Mouse (Mus musculus) cerebellum, adult 18-20 months (tissue): ENCODE measurements around the gene Cdc27.

Experiments used
- DNase-seq, 2 experiments: peaks; one replicate each; pipeline ENCODE4 v3.0.0; 2021

The Cdc27 gene

GRCm38 (mm10) chr11:104469371-104469835 is 81.0 kb downstream of the Cdc27 start:
- peak; percentile 91 to 93 for DNase-seq

GRCm38 (mm10) chr11:104468751-104469268 is 81.6 kb downstream of the Cdc27 start, which contains the start of gene Kansl1:
Gene Kansl1, minus strand, starts transcription at chr11:104468861.
- DNase-seq, result peak; percentile 25 to 46

GRCm38 (mm10) chr11:104467698-104468097 is 82.7 kb downstream of the Cdc27 start:
- no peak for DNase-seq

- peak; percentile 68 to 76 for DNase-seq
Observed at GRCm38 (mm10) chr11:104461551-104461950, 88.9 kb downstream of the Cdc27 start.

GRCm38 (mm10) chr11:104459671-104460070 is 90.7 kb downstream of the Cdc27 start:
- DNase-seq, result no peak

- DNase-seq, result no peak
Observed at GRCm38 (mm10) chr11:104458507-104458906, 91.9 kb downstream of the Cdc27 start.
